Mouse (Mus musculus): ENCODE measurements around the gene Snrpd2.

- no peak for TF ChIP-seq POLR2A (IDR thresholded peaks at IDR 0.05; ENCODE audit: borderline replicate concordance, extremely low read depth, low read depth, low read length)
- TF ChIP-seq CTCF (IDR thresholded peaks at IDR 0.05; ENCODE audit: insufficient read depth, low read length): no peak
These were observed 27.7 kb downstream of the Snrpd2 start for GRCm38 (mm10) chr7:19177216-19177615.

All from lung, adult 2 months (tissue).